Mouse (Mus musculus): ENCODE measurements around the gene Il1a. TPM values are rescaled to one million over a fixed set of nuclear protein-coding genes. Genes with fewer than 3 reads are reported as not detected.

Il1a gene
- polyA plus RNA-seq, 1 experiment: 0.12 TPM

GRCm38 (mm10) chr2:129269161-129269643 is 40.6 kb downstream of the Il1a start:
- WGBS: 94% methylated on average over 12 of the region's 12 CpGs
- DNase-seq (ENCODE audit: low read depth, low spot score): no peak

GRCm38 (mm10) chr2:129267738-129268137 is 42.0 kb downstream of the Il1a start:
- 96% methylated on average over 5 of the region's 5 CpGs for WGBS
- no peak for DNase-seq (ENCODE audit: low read depth, low spot score)

DNA sequence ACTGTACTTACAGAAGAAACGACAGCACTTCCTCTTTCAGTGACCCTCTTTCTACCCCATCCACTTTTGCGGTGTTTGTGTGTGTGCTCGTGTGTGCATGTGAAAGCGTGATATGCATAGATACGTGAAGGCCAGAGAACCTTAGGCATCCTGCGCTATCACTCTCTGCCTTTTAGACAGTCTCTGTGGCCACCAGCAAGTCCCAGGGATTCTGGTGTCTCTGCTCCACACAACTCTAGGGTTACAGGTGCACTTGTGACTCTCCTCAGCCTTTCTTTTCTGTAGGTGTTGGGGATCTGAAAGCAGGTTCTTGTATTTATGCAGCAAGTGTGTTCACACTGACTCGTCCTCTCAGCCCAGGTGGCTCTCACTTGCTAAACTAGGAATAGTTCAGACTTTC is 44.5 kb downstream of the Il1a start:
- WGBS: 92% methylated on average over 7 of the region's 7 CpGs
- no peak for DNase-seq (ENCODE audit: low read depth, low spot score)

GRCm38 (mm10) chr2:129263073-129263472 is 46.7 kb downstream of the Il1a start:
- no peak for DNase-seq (ENCODE audit: low read depth, low spot score)
- 57% methylated on average over 5 of the region's 5 CpGs for whole genome bisulfite sequencing

DNA sequence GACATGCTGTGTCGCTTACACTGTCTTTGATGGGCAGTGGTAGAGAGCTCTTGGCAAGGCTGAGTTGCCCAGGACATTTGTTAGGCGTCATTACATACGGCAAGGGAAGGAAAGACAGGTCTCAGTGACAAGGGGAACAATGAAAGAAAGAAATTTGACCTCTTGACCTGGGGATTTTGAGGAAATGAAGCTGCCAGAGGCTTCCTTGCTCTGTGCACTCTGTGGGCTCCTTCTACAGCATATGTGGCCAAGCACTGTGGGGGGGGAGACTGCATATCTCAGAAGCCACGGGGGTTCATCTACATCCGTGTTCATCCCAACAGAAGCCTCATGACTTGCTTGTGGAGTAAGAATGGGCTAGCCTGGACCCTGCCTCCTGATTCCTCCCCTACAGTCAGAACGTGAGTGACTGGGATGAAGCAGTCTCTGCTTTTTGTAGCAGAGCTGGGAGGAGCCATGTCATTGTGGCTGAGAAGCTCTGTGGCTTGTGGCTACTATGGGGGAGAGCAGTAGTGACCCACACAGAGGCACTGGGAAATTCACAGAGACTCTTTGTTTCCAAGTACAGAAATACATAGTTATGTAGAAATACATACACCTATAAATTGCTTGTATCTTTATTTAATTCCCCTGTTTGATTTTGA is 48.5 kb downstream of the Il1a start:
- no peak for DNase-seq (ENCODE audit: low read depth, low spot score)
- 62% methylated on average over 6 of the region's 6 CpGs for WGBS

DNA sequence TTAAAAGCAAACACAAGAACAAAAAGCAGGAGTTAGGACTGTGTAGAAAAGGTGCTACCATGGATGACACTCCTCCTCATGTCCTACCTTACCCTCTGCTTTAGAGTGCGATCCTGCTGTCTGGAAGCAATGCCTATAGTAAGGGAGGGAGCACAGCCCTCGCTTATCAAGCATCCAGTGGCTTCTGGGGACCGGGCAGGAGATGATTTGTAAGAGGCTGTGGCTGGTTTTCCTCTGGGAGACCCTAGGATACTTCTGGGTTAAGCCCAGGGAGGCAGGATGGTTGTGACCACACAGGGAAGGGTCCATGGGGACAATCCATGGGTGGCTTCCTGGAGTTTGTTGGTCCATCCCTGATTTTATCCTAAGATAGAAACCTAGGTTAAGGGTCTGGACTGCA is 49.1 kb downstream of the Il1a start:
- 80% methylated on average over 3 of the region's 3 CpGs for WGBS
- no peak for DNase-seq (ENCODE audit: low read depth, low spot score)

GRCm38 (mm10) chr2:129258475-129259211 is 51.1 kb downstream of the Il1a start:
- peak; percentile 65 for DNase-seq (ENCODE audit: low read depth, low spot score)
- WGBS: 39% methylated on average over 7 of the region's 7 CpGs

DNA sequence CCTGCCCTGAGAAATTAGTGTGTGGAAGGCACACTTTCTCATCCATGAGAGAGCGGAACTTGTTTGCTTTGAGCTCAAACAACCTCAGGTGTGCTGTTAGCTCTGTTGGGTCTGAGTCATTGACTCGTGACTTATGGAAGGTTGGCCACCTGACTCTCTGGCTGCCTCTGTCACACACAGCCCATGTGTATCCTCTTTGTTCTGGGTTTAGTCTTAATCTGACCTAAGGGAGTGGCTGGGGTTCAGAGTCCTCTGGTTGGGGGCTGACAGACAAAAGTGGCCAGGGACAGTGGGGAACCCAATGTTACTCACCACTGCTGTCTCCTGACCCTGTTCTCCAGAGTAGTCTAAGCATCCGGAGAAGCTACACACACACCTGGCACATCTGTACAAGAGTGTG is 51.7 kb downstream of the Il1a start:
- no peak for DNase-seq (ENCODE audit: low read depth, low spot score)
- 64% methylated on average over 3 of the region's 3 CpGs for WGBS

DNA sequence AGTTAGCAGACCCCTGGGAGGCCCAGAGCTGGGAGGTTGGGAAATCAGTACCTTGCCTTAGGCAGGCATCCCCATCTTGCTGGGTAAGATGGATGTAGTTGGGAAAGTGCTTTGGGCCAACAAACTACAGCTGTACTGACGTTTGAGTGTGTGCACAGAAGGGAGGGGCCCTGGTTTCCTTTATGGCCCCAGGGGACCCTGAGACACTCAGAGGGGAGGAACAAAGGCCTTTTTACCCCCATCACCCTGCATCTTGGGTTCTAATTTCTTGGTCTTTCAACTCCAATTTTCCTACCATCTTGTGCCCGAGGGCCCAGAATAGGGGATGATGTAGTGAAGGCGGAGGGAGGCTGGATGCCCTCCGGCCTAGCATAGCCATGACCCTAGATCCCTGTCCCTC is 53.8 kb downstream of the Il1a start:
- WGBS: 76% methylated on average over 4 of the region's 4 CpGs
- no peak for DNase-seq (ENCODE audit: low read depth, low spot score)

DNA sequence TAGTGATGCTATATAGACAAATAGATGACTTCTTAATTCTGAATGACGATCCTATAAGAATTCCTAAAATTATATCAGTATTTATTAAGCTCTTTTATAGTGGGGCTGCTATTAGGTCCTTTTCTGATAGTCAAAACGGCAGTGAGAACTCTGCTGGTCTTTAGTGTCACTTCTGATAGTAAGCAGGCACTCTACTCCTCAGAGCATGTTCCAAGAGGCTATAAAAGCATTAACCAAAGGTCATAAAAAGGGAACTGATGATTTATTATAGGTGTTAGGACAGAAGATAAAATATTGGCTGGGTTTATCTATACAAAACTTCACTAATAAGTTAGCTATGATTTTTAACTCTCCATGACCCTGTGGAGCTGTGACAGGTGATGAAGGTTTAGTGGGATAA is 55.7 kb downstream of the Il1a start:
- 9% methylated on average over 2 of the region's 2 CpGs for WGBS
- DNase-seq (ENCODE audit: low read depth, low spot score): no peak

DNA sequence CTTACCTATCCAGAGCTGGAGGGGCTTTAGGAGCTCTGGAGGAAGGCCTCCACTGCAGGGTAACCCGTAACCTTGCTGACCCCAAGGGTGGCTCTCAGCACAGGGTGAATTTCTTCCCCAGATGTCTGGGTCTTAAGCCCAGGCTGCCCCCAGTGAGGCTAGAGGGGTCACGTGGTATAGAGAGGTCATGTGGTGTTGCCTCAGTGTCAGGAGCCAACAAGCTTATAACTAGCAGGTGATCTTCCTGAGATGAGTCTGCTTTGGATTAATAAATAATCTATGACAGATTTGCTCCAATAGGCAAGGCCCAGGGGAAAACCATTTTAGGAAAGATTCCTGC is 56.2 kb downstream of the Il1a start:
- 57% methylated on average over 2 of the region's 2 CpGs for whole genome bisulfite sequencing

GRCm38 (mm10) chr2:129252836-129253630 is 56.7 kb downstream of the Il1a start:
- no peak for DNase-seq (ENCODE audit: low read depth, low spot score)
- 91% methylated on average over 19 of the region's 19 CpGs for WGBS

More for the DNA sequence above, 56.2 kb downstream of the Il1a start:
- DNase-seq (ENCODE audit: low read depth, low spot score): no peak

Other genes starting within 250 kb of the Il1a start
- 2.0 and 2.5 TPM in 2 replicates for gene Ttl, start 244.0 kb downstream of the Il1a start, polyA plus RNA-seq (2012; rRNA removed)
- gene Polr1b, start 209.0 kb downstream of the Il1a start, polyA plus RNA-seq (2012; rRNA removed): 15.9 and 21.0 TPM in 2 replicates
- gene Chchd5, start 180.3 kb downstream of the Il1a start, polyA plus RNA-seq (2012; rRNA removed): 21.6 and 21.7 TPM in 2 replicates
- 10.1 and 10.2 TPM in 2 replicates for gene Slc20a1, start 111.2 kb downstream of the Il1a start, polyA plus RNA-seq (2012; rRNA removed)
- gene Ckap2l, start 12.8 kb downstream of the Il1a start, polyA plus RNA-seq (2012; rRNA removed): 2.2 and 3.8 TPM in 2 replicates
- gene Il1b, start 61.2 kb upstream of the Il1a start, polyA plus RNA-seq (2012; rRNA removed): 2.3 and 3.1 TPM in 2 replicates
- gene F830045P16Rik, start 226.6 kb upstream of the Il1a start, polyA plus RNA-seq (2012; rRNA removed): not detected in 2 replicates